Mouse (Mus musculus) MEL (cell line): ENCODE results near the gene Scel. TPM values are rescaled to one million over a fixed set of nuclear protein-coding genes. Genes with fewer than 3 reads are reported as not detected.

ENCODE experiments used
- DNase-seq: peaks from one replicate; pipeline ENCODE4 v3.0.0; 2011; ENCODE audit warnings: low read depth, low spot score
- H3K27ac ChIP-seq: 2 replicates; pipeline ENCODE4 v1.5.1; 2012; ENCODE audit warnings: low read depth, mild to moderate bottlenecking, control low read depth, low read length, moderate library complexity; ENCODE audit not compliant: control insufficient read depth
- H3K27me3 ChIP-seq, 2 experiments: fragments of 150-350 bp in 1 of 2; sonication (generic) in 1 of 2; 2 replicates each; pipeline ENCODE4 v1.6.1; 2012; ENCODE audit warnings: low read length in 2 of 2, mild to moderate bottlenecking in 2 of 2, improper control_type of control experiment in 1 of 2, moderate library complexity in 1 of 2; ENCODE audit not compliant: insufficient read depth in 2 of 2, control insufficient read depth in 1 of 2
- H3K36me3 ChIP-seq, 2 experiments: 2 replicates each; pipeline ENCODE4 v1.6.1; 2012 to 2014; ENCODE audit warnings: low read length in 2 of 2, improper control_type of control experiment in 1 of 2, inconsistent platforms in 1 of 2, mild to moderate bottlenecking in 1 of 2; ENCODE audit not compliant: insufficient read depth in 2 of 2, control insufficient read depth in 1 of 2
- H3K4me1 ChIP-seq, 2 experiments: fragments of 150-350 bp in 1 of 2; sonication (generic) in 1 of 2; 2 replicates each; pipeline ENCODE4 v1.6.1; 2012; ENCODE audit warnings: low read length in 2 of 2, improper control_type of control experiment in 1 of 2, mild to moderate bottlenecking in 1 of 2; ENCODE audit not compliant: insufficient read depth in 2 of 2, control insufficient read depth in 1 of 2
- H3K4me3 ChIP-seq, 2 experiments: fragments of 150-350 bp in 1 of 2; sonication (generic) in 1 of 2; 2 replicates each; pipeline ENCODE4 v1.5.1; 2012; ENCODE audit warnings: low read depth in 2 of 2, low read length in 2 of 2, mild to moderate bottlenecking in 2 of 2, moderate library complexity in 2 of 2, control low read depth in 1 of 2, improper control_type of control experiment in 1 of 2; ENCODE audit not compliant: control insufficient read depth in 1 of 2, insufficient read depth in 1 of 2
- H3K79me2 ChIP-seq: 2 replicates; pipeline ENCODE4 v1.6.1; 2012; ENCODE audit warnings: mild to moderate bottlenecking, low read length, moderate library complexity; ENCODE audit not compliant: control insufficient read depth, poor library complexity, insufficient read depth
- H3K9ac ChIP-seq: 2 replicates; pipeline ENCODE4 v1.6.1; 2012; ENCODE audit warnings: low read depth, mild to moderate bottlenecking, control low read depth, low read length, moderate library complexity; ENCODE audit not compliant: control insufficient read depth, poor library complexity, severe bottlenecking
- H3K9me3 ChIP-seq: fragments of 150-350 bp; sonication (generic); replicated peaks from 2 replicates; pipeline ENCODE4 v1.6.1; 2012; ENCODE audit warnings: mild to moderate bottlenecking, low read length, improper control_type of control experiment, moderate library complexity; ENCODE audit not compliant: insufficient read depth
- BHLHE40 ChIP-seq: IDR thresholded peaks from 2 replicates; pipeline ENCODE4 v1.6.1; 2012; ENCODE audit warnings: low read depth, mild to moderate bottlenecking, inconsistent platforms, low read length, improper control_type of control experiment, borderline replicate concordance
- CHD1 ChIP-seq: IDR thresholded peaks from 2 replicates; pipeline ENCODE4 v1.6.1; 2012; ENCODE audit warnings: low read depth, mild to moderate bottlenecking, inconsistent platforms, low read length, improper control_type of control experiment
- CHD2 ChIP-seq: IDR thresholded peaks from 2 replicates; pipeline ENCODE4 v1.6.1; 2011; ENCODE audit warnings: low read length, improper control_type of control experiment
- E2F4 ChIP-seq: IDR thresholded peaks from 2 replicates; pipeline ENCODE4 v1.6.1; 2011; ENCODE audit warnings: low read depth, low read length, improper control_type of control experiment, borderline replicate concordance
- ELF1 ChIP-seq: IDR thresholded peaks from 2 replicates; pipeline ENCODE4 v1.6.1; 2014; ENCODE audit warnings: low read depth, mild to moderate bottlenecking, inconsistent platforms, low read length, improper control_type of control experiment, moderate library complexity
- GABPA ChIP-seq: IDR thresholded peaks from 2 replicates; pipeline ENCODE4 v1.6.1; 2012; ENCODE audit warnings: low read depth, mild to moderate bottlenecking, inconsistent platforms, low read length, improper control_type of control experiment, moderate library complexity
- GATA1 ChIP-seq: IDR thresholded peaks from 2 replicates; pipeline ENCODE4 v1.6.1; 2011; ENCODE audit warnings: low read depth, low read length, improper control_type of control experiment
- KAT2A ChIP-seq: conservative IDR thresholded peaks from 2 replicates; pipeline ENCODE4 v1.6.1; 2012; ENCODE audit warnings: low read depth, low read length, improper control_type of control experiment, inconsistent platforms
- MAFK ChIP-seq: IDR thresholded peaks from 2 replicates; pipeline ENCODE4 v1.6.1; 2011; ENCODE audit warnings: low read depth, mild to moderate bottlenecking, low read length, improper control_type of control experiment, borderline replicate concordance
- MAX ChIP-seq: IDR thresholded peaks from 2 replicates; pipeline ENCODE4 v1.6.1; 2011; ENCODE audit warnings: low read length, improper control_type of control experiment
- MEF2A ChIP-seq: IDR thresholded peaks from 2 replicates; pipeline ENCODE4 v1.6.1; 2014; ENCODE audit warnings: low read depth, mild to moderate bottlenecking, inconsistent platforms, low read length, improper control_type of control experiment; ENCODE audit not compliant: poor library complexity, insufficient replicate concordance, severe bottlenecking; ENCODE audit errors: extremely low read depth
- MXI1 ChIP-seq: IDR thresholded peaks from 2 replicates; pipeline ENCODE4 v1.6.1; 2011; ENCODE audit warnings: mild to moderate bottlenecking, low read depth, low read length, improper control_type of control experiment
- NELFE ChIP-seq: IDR thresholded peaks from 2 replicates; pipeline ENCODE4 v1.6.1; 2011; ENCODE audit warnings: low read depth, low read length, improper control_type of control experiment
- NRF1 ChIP-seq: IDR thresholded peaks from 2 replicates; pipeline ENCODE4 v1.6.1; 2014; ENCODE audit warnings: low read depth, mild to moderate bottlenecking, inconsistent platforms, low read length, improper control_type of control experiment, moderate library complexity; ENCODE audit not compliant: poor library complexity, insufficient read depth, severe bottlenecking
- POLR2A ChIP-seq, 2 experiments: IDR thresholded peaks; 2 replicates each; pipeline ENCODE4 v1.6.1; 2011 to 2012; ENCODE audit warnings: low read length in 2 of 2, mild to moderate bottlenecking in 2 of 2, control low read depth in 1 of 2, improper control_type of control experiment in 1 of 2, low read depth in 1 of 2, moderate library complexity in 1 of 2; ENCODE audit not compliant: control insufficient read depth in 1 of 2, insufficient read depth in 1 of 2, poor library complexity in 1 of 2
- POLR2AphosphoS5 ChIP-seq: IDR thresholded peaks from 2 replicates; pipeline ENCODE4 v1.6.1; 2012; ENCODE audit warnings: low read depth, borderline replicate concordance, mild to moderate bottlenecking, inconsistent platforms, low read length, moderate library complexity, mixed read lengths
- SMC3 ChIP-seq: IDR thresholded peaks from 2 replicates; pipeline ENCODE4 v1.6.1; 2011; ENCODE audit warnings: low read depth, low read length, improper control_type of control experiment
- TBP ChIP-seq: IDR thresholded peaks from 2 replicates; pipeline ENCODE4 v1.8.0; 2011; ENCODE audit warnings: low read depth, low read length, improper control_type of control experiment
- TCF12 ChIP-seq: IDR thresholded peaks from 2 replicates; pipeline ENCODE4 v1.6.1; 2014; ENCODE audit warnings: low read depth, mild to moderate bottlenecking, inconsistent platforms, low read length, improper control_type of control experiment, moderate library complexity
- USF1 ChIP-seq: IDR thresholded peaks from 2 replicates; pipeline ENCODE4 v1.6.1; 2014; ENCODE audit warnings: low read depth, mild to moderate bottlenecking, inconsistent platforms, low read length, improper control_type of control experiment, moderate library complexity
- USF2 ChIP-seq, 2 experiments: IDR thresholded peaks; 2 replicates each; pipeline ENCODE4 v1.6.1; 2011 to 2012; ENCODE audit warnings: improper control_type of control experiment in 2 of 2, low read length in 2 of 2, borderline replicate concordance in 1 of 2, inconsistent platforms in 1 of 2, low read depth in 1 of 2, mild to moderate bottlenecking in 1 of 2; ENCODE audit not compliant: insufficient read depth in 1 of 2
- ZKSCAN1 ChIP-seq: IDR thresholded peaks from 2 replicates; pipeline ENCODE4 v1.6.1; 2012; ENCODE audit warnings: low read depth, mild to moderate bottlenecking, inconsistent platforms, low read length, improper control_type of control experiment, moderate library complexity
- ZMIZ1 ChIP-seq: IDR thresholded peaks from 2 replicates; pipeline ENCODE4 v1.6.1; 2012; ENCODE audit warnings: low read depth, mild to moderate bottlenecking, inconsistent platforms, low read length, improper control_type of control experiment, moderate library complexity
- polyA plus RNA-seq, 2 experiments: library from polyadenylated mRNA; stranded (reverse) in 1 of 2; unstranded in 1 of 2; fragments of >175 nt in 1 of 2; fragments of >200 nt in 1 of 2; gene quantifications; 2 replicates each; pipeline versions ENCODE4 v1.2.1 to v1.2.4; 2012; ENCODE audit warnings: low replicate concordance in 2 of 2, low read depth in 1 of 2; ENCODE audit not compliant: insufficient read length in 2 of 2, insufficient read depth in 1 of 2, missing spikeins in 1 of 2
- total RNA-seq: library from RNA; depleted of rRNA; stranded (reverse); fragments of 300-350 nt; gene quantifications from 2 replicates; pipeline ENCODE4 v1.2.3, GENCODE M21; 2012

Scel gene
- total and polyA plus RNA-seq, 3 experiments, result not detected

DNA sequence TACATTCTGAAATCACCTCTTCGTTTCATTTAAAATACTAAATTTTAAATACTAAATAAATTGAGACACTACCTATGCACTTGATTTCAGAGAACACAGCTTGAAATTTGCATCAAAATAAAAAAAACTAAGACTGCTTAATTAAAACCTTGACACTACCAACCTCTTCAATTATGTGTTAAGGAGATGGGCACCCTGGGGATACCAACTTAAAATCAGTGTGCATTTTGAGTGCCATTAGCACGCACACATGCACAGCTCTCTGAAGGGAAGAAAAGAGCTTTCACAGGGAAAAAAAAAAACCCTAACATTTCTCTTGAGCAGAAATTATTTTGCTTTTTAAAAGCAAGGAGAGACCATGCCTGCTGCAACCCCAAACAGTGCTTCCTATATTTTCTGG, 134.8 kb downstream of the Scel start:
- Histone ChIP-seq H3K4me3 (no peak overlapping the region), H3K27me3 (no peaks in the 10 kb centered on the region), H3K36me3 (no peaks in the 10 kb centered on the region), H3K27ac (no peak overlapping the region), H3K4me1 (no peaks in the 10 kb centered on the region), H3K79me2 (no peaks in the 10 kb centered on the region), H3K9me3 (no peaks in the 10 kb centered on the region), H3K9ac (no peak overlapping the region)
- DNase-seq, result no peak
- TF ChIP-seq TBP (no peak), E2F4 (no peak), USF2 (IDR thresholded peaks at IDR 0.05; ENCODE audit: borderline replicate concordance in 1 of 2, insufficient read depth in 1 of 2, low read depth in 1 of 2, low read length in 2 of 2) (no peak), MAFK (no peak), MEF2A (no peak), MAX (no peak), GABPA (no peak), TCF12 (no peak), MXI1 (no peak), POLR2AphosphoS5 (no peak), BHLHE40 (no peak), GATA1 (no peak), ELF1 (no peak), USF1 (no peak), POLR2A (IDR thresholded peaks at IDR 0.05; ENCODE audit: control insufficient read depth in 1 of 2, insufficient read depth in 1 of 2, low read depth in 1 of 2, low read length in 2 of 2, poor library complexity in 1 of 2) (no peak), SMC3 (no peak)

DNA sequence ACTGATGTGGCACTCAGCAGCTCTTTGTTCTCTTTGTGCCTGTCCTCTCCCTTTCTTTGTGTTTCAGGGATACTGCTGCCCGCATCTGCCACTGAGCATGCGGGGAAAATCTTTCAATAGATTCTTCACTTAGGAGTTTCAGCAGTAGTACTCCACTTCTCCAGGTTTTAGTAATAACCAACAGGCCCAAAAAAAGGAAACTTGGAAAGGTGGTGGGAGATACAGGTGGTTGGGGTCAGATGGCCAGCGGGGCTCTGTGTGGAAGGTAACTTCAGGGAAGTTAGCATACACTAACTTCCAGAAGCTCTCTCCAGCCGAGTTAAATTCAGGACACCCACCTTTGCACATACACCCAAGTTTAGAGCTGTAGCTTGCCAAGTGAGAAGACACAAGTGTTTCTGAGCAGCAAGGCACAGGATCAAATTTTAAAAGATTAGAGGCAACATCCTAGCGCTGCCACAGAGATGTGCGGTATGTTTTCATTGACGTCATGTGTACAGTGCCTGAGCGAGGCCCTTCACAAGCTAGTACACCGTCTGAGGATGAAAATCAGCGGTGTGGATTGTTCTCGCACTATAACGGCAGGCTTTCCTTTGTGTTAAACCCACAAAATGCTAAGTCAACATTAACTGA, 135.6 kb downstream of the Scel start:
- Histone ChIP-seq H3K36me3 (no peaks in the 10 kb centered on the region), H3K4me1 (no peaks in the 10 kb centered on the region), H3K27me3 (no peaks in the 10 kb centered on the region), H3K9ac (no peak overlapping the region), H3K27ac (no peak overlapping the region), H3K4me3 (no peak overlapping the region), H3K79me2 (no peaks in the 10 kb centered on the region), H3K9me3 (no peaks in the 10 kb centered on the region)
- TF ChIP-seq ZMIZ1, result no peak
- TF ChIP-seq NELFE, result no peak
- TF ChIP-seq NRF1, result no peak
- no peak for TF ChIP-seq SMC3
- TF ChIP-seq CHD1, result no peak
- no peak for TF ChIP-seq KAT2A
- no peak for TF ChIP-seq USF1
- no peak for TF ChIP-seq CHD2
- TF ChIP-seq ZKSCAN1, result no peak
- TF ChIP-seq ELF1, result no peak
- TF ChIP-seq MEF2A, result no peak
- no peak for TF ChIP-seq TCF12
- no peak for DNase-seq
